Mouse (Mus musculus): Measurements from ENCODE around the gene Kank4. TPM values are rescaled to one million over a fixed set of nuclear protein-coding genes. Genes with fewer than 3 reads are reported as not detected.

Kank4 gene
- polyA plus RNA-seq (2012; rRNA removed; ENCODE audit: low replicate concordance), result 0.24 and 0.34 TPM in 2 replicates

GRCm38 (mm10) chr4:98817184-98817911 lies at the start of gene Kank4:
Gene Kank4, minus strand, starts transcription at chr4:98817537.

GRCm38 (mm10) chr4:98823740-98824139 lies 6.4 kb upstream of the Kank4 start, which contains the start of gene I0C0044D17Rik:
Gene I0C0044D17Rik, minus strand, starts transcription at chr4:98823840.

GRCm38 (mm10) chr4:98726590-98727237 lies 90.6 kb downstream of the Kank4 start, which contains the start of gene L1td1:
Gene L1td1, plus strand, starts transcription at chr4:98726734.

Other genes starting within 250 kb of the Kank4 start
- not detected in 2 replicates for gene L1td1, start 90.8 kb downstream of the Kank4 start, polyA plus RNA-seq (2012; rRNA removed; ENCODE audit: low replicate concordance)
- not detected in 2 replicates for gene I0C0044D17Rik, start 6.3 kb upstream of the Kank4 start, polyA plus RNA-seq (2012; rRNA removed; ENCODE audit: low replicate concordance)
- gene Usp1, start 106.3 kb upstream of the Kank4 start, polyA plus RNA-seq (2012; rRNA removed; ENCODE audit: low replicate concordance), result 117 and 164 TPM in 2 replicates
- not detected in 2 replicates for gene Angptl3, start 213.4 kb upstream of the Kank4 start, polyA plus RNA-seq (2012; rRNA removed; ENCODE audit: low replicate concordance)